Mouse (Mus musculus): ENCODE results near the gene Gm20388.

Gm20388 gene

GRCm38 (mm10) chr8:122436146-122436545 lies 2525.5 kb downstream of the Gm20388 start:
- in situ Hi-C loops (cut with MboI): no loop called here

GRCm38 (mm10) chr8:122436586-122437125 lies 2526.0 kb downstream of the Gm20388 start:
- in situ Hi-C loops (cut with MboI): no loop called here

- in situ Hi-C loops (cut with MboI): no loop called here
Observed at GRCm38 (mm10) chr8:122437708-122438331, 2527.2 kb downstream of the Gm20388 start.

GRCm38 (mm10) chr8:122439336-122439735 lies 2528.7 kb downstream of the Gm20388 start:
- in situ Hi-C loops (cut with MboI): no loop called here

GRCm38 (mm10) chr8:122441326-122441725 lies 2530.7 kb downstream of the Gm20388 start:
- in situ Hi-C loops (cut with MboI): no loop called here

GRCm38 (mm10) chr8:122442356-122442755 lies 2531.7 kb downstream of the Gm20388 start:
- in situ Hi-C loops (cut with MboI): no loop called here

GRCm38 (mm10) chr8:122442781-122443180 lies 2532.1 kb downstream of the Gm20388 start:
- in situ Hi-C loops (cut with MboI): no loop called here

GRCm38 (mm10) chr8:122443262-122444006 lies 2532.8 kb downstream of the Gm20388 start, which contains the start of gene Mvd:
TSS of gene Mvd (minus strand) at chr8:122443422.
- in situ Hi-C loops (cut with MboI): no loop called here

- in situ Hi-C loops (cut with MboI): no loop called here
Observed at GRCm38 (mm10) chr8:122444058-122444748, 2533.6 kb downstream of the Gm20388 start.

GRCm38 (mm10) chr8:122445203-122445602 lies 2534.6 kb downstream of the Gm20388 start:
- in situ Hi-C loops (cut with MboI): no loop called here

GRCm38 (mm10) chr8:122451161-122451703 lies 2540.6 kb downstream of the Gm20388 start:
- in situ Hi-C loops (cut with MboI): no loop called here

- in situ Hi-C loops (cut with MboI): no loop called here
Observed at GRCm38 (mm10) chr8:122452154-122452553, 2541.5 kb downstream of the Gm20388 start.

GRCm38 (mm10) chr8:122454409-122454808 lies 2543.8 kb downstream of the Gm20388 start:
- in situ Hi-C loops (cut with MboI): no loop called here

GRCm38 (mm10) chr8:122457171-122457570 lies 2546.5 kb downstream of the Gm20388 start:
- in situ Hi-C loops (cut with MboI): no loop called here

GRCm38 (mm10) chr8:122459218-122459900 lies 2548.7 kb downstream of the Gm20388 start:
- in situ Hi-C loops (cut with MboI): no loop called here

GRCm38 (mm10) chr8:122459990-122460389 lies 2549.3 kb downstream of the Gm20388 start:
- in situ Hi-C loops (cut with MboI): no loop called here

- in situ Hi-C loops (cut with MboI): no loop called here
Observed at GRCm38 (mm10) chr8:122460524-122461472, 2550.2 kb downstream of the Gm20388 start, which contains the start of gene Snai3. TSS of gene Snai3 (minus strand) at chr8:122460733.

- in situ Hi-C loops (cut with MboI): no loop called here
Observed at GRCm38 (mm10) chr8:122461473-122462148, 2551.0 kb downstream of the Gm20388 start.

- in situ Hi-C loops (cut with MboI): no loop called here
Observed at GRCm38 (mm10) chr8:122462510-122462909, 2551.9 kb downstream of the Gm20388 start.
